Mouse (Mus musculus) spleen, adult 2 months (tissue): ENCODE results near the gene Sumo2. TPM values are rescaled to one million over a fixed set of nuclear protein-coding genes. Genes with fewer than 3 reads are reported as not detected.

Experiments
- DNase-seq, 2 experiments: peaks; one replicate each; pipeline versions ENCODE4 v3.0.0 to v3.0.0-alpha.2; 2012 to 2021; ENCODE audit warnings: low spot score in 2 of 2, low read depth in 1 of 2
- H3K27ac ChIP-seq: fragments of 200-500 bp; 2 replicates; pipeline ENCODE4 v1.5.1; 2012; ENCODE audit warnings: low read length, inconsistent platforms; ENCODE audit not compliant: insufficient read depth
- H3K27me3 ChIP-seq: fragments of 200-500 bp; 2 replicates; pipeline ENCODE4 v1.6.1; 2012; ENCODE audit warnings: mild to moderate bottlenecking, moderate library complexity, low read length, inconsistent platforms; ENCODE audit not compliant: control insufficient read depth, insufficient read depth
- H3K36me3 ChIP-seq: fragments of 200-500 bp; 2 replicates; pipeline ENCODE4 v1.6.1; 2012; ENCODE audit warnings: mild to moderate bottlenecking, low read length, inconsistent platforms; ENCODE audit not compliant: control insufficient read depth, insufficient read depth
- H3K4me1 ChIP-seq: fragments of 200-500 bp; 2 replicates; pipeline ENCODE4 v1.6.1; 2011; ENCODE audit warnings: inconsistent platforms; ENCODE audit not compliant: control insufficient read depth, insufficient read depth, insufficient read length
- H3K4me3 ChIP-seq: fragments of 200-500 bp; 2 replicates; pipeline ENCODE4 v1.5.1; 2011; ENCODE audit warnings: mild to moderate bottlenecking, inconsistent platforms; ENCODE audit not compliant: insufficient read depth, insufficient read length; ENCODE audit errors: extremely low read depth
- CTCF ChIP-seq: fragments of 200-500 bp; IDR thresholded peaks from 2 replicates; pipeline ENCODE4 v1.5.1; 2011; ENCODE audit warnings: mild to moderate bottlenecking, inconsistent platforms; ENCODE audit not compliant: insufficient read depth, insufficient read length, insufficient replicate concordance; ENCODE audit errors: extremely low read depth
- POLR2A ChIP-seq: fragments of 200-500 bp; IDR thresholded peaks from 2 replicates; pipeline ENCODE4 v1.6.1; 2011; ENCODE audit warnings: low read depth, low read length, inconsistent platforms
- WGBS: fragments of 180-500 bp; shearing (Covaris S2); methylation state at CpG from one replicate; pipeline ENCODE4 v1.1.7; 2018; 5-methylcytosine and 5-hydroxymethylcytosine counted together
- polyA plus RNA-seq: library from polyadenylated mRNA; depleted of rRNA; stranded (reverse); fragments of >200 nt; gene quantifications from 2 replicates; pipeline ENCODE4 v1.2.3, GENCODE M21; 2012; rRNA removed

Sumo2 gene
- polyA plus RNA-seq, 1 experiment, result 28.3 TPM

DNA sequence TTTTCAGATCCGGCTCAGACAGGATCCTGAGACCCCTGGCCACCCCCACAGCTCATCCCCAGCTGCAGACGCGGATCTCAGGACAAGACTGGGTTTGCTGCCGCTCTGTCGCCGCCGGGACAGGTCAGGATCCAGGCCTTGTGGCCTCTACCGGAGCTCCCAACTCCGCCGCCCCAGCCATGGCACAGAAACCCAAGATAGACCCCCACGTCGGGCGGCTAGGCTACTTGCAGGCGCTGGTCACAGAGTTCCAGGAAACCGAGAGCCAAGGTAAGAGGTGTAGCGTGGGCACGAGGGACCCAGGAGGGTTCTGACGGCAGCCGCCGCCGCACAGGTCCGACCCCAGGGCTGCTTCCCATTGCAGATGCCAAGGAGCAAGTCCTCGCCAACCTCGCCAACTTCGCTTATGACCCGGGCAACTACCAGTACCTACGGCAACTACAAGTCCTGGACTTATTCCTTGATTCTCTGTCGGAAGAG lies 60.3 kb downstream of the Sumo2 start:
- Histone ChIP-seq H3K4me3 (peak overlapping the region; percentile 87), H3K27me3 (no peaks in the 10 kb centered on the region), H3K27ac (peak overlapping the region; percentile 87), H3K36me3 (peaks cover 4% of the 10 kb centered on the region), H3K4me1 (peaks cover 10% of the 10 kb centered on the region; the same call in 1 of the 2 replicates)
- TF ChIP-seq CTCF (no peak), POLR2A (no peak)
- DNase-seq, result no peak
- WGBS, result under 1% methylated on average over 28 of the region's 28 CpGs

- H3K27ac ChIP-seq, result peak within 1 kb of the TSS; percentile 88
- 3% methylated on average over 26 of the region's 26 CpGs for WGBS
- H3K36me3 ChIP-seq, result peaks cover 4% of the 10 kb centered on the region
- H3K27me3 ChIP-seq, result no peaks in the 10 kb centered on the region
- DNase-seq, result peak; percentile 79 to 91
- TF ChIP-seq CTCF, result no peak
- peak; percentile 30 for TF ChIP-seq POLR2A
- peak within 1 kb of the TSS; percentile 87 for H3K4me3 ChIP-seq
- peaks cover 10% of the 10 kb centered on the region; the same call in 1 of the 2 replicates for H3K4me1 ChIP-seq
Measured at GRCm38 (mm10) chr11:115475025-115475757, 60.9 kb downstream of the Sumo2 start, which contains the start of gene Armc7. Armc7 (plus strand) TSS chr11:115475667.

GRCm38 (mm10) chr11:115473626-115474275 lies 62.3 kb downstream of the Sumo2 start:
- DNase-seq, result peak; percentile 80 to 89
- no peaks in the 10 kb centered on the region for H3K27me3 ChIP-seq
- no peak overlapping the region for H3K27ac ChIP-seq
- no peak overlapping the region for H3K4me3 ChIP-seq
- H3K36me3 ChIP-seq, result no peaks in the 10 kb centered on the region
- H3K4me1 ChIP-seq, result peaks cover 7% of the 10 kb centered on the region; the same call in 1 of the 2 replicates
- 20% methylated on average over 15 of the region's 15 CpGs for WGBS
- TF ChIP-seq CTCF (peak; percentile 87; the same call in 1 of the 2 replicates), POLR2A (no peak)

Other genes with a start within 250 kb of the Sumo2 start
- 1.1 TPM in 2 replicates for gene Fads6, start 238.6 kb downstream of the Sumo2 start, polyA plus RNA-seq
- not detected in 2 replicates for gene Otop2, start 229.1 kb downstream of the Sumo2 start, polyA plus RNA-seq
- gene Ush1g, start 214.2 kb downstream of the Sumo2 start, polyA plus RNA-seq, result 2.0 TPM in 2 replicates
- gene Otop3, start 201.5 kb downstream of the Sumo2 start, polyA plus RNA-seq, result not detected in 2 replicates
- 17.9 and 18.3 TPM in 2 replicates for gene Hid1, start 168.5 kb downstream of the Sumo2 start, polyA plus RNA-seq
- gene Cdr2l, start 154.4 kb downstream of the Sumo2 start, polyA plus RNA-seq, result 7.0 and 8.4 TPM in 2 replicates
- gene Mrpl58, start 132.5 kb downstream of the Sumo2 start, polyA plus RNA-seq, result 42.8 and 48.3 TPM in 2 replicates
- 34.5 and 40.4 TPM in 2 replicates for gene Atp5h, start 116.3 kb downstream of the Sumo2 start, polyA plus RNA-seq
- 21.8 and 24.5 TPM in 2 replicates for gene Kctd2, start 116.1 kb downstream of the Sumo2 start, polyA plus RNA-seq
- gene Trim80, start 95.7 kb downstream of the Sumo2 start, polyA plus RNA-seq, result not detected in 2 replicates
- 8.0 and 8.8 TPM in 2 replicates for gene Slc16a5, start 73.8 kb downstream of the Sumo2 start, polyA plus RNA-seq
- 31.0 and 40.3 TPM in 2 replicates for gene Armc7, start 60.6 kb downstream of the Sumo2 start, polyA plus RNA-seq
- 59.1 and 73.6 TPM in 2 replicates for gene Nt5c, start 44.4 kb downstream of the Sumo2 start, polyA plus RNA-seq
- gene Jpt1, start 21.9 kb downstream of the Sumo2 start, polyA plus RNA-seq, result 178 and 269 TPM in 2 replicates
- 41.4 and 42.4 TPM in 2 replicates for gene Nup85, start 28.2 kb upstream of the Sumo2 start, polyA plus RNA-seq
- gene Mrps7, start 67.6 kb upstream of the Sumo2 start, polyA plus RNA-seq, result 10.6 and 13.6 TPM in 2 replicates
- gene Gga3, start 67.8 kb upstream of the Sumo2 start, polyA plus RNA-seq, result 39.4 and 40.9 TPM in 2 replicates
- gene Mif4gd, start 76.7 kb upstream of the Sumo2 start, polyA plus RNA-seq, result 175 and 210 TPM in 2 replicates
- gene Slc25a19, start 92.0 kb upstream of the Sumo2 start, polyA plus RNA-seq, result 64.0 and 82.0 TPM in 2 replicates
- gene Grb2, start 172.3 kb upstream of the Sumo2 start, polyA plus RNA-seq, result 74.4 and 74.7 TPM in 2 replicates
- 42.0 and 56.3 TPM in 2 replicates for gene Tmem94, start 229.2 kb upstream of the Sumo2 start, polyA plus RNA-seq